Mouse (Mus musculus) left cerebral cortex, postnatal 10 days (tissue): ENCODE measurements around the gene Pla2g4c. TPM values are rescaled to one million over a fixed set of nuclear protein-coding genes. Genes with fewer than 3 reads are reported as not detected.
"Not testable (repeated sequence)": the region's sequence is repeated elsewhere in the genome, so short reads cannot be mapped to it uniquely, and the experiment has no call there.

Experiments used
- DNase-seq, 2 experiments: peaks; one replicate each; pipeline ENCODE4 v3.0.0; 2021 to 2022; ENCODE audit warnings: low spot score in 2 of 2, mixed read lengths in 1 of 2; ENCODE audit errors: extremely low spot score in 1 of 2
- intact Hi-C: fragments of 180-260 bp; cut with DNase I; formaldehyde crosslinking; loops from one replicate; pipeline ENCODE4 v1.15.1; 2025
- total RNA-seq, 2 experiments: library from RNA; stranded (reverse); gene quantifications; 2 replicates each; pipeline ENCODE4 v1.2.3; 2021

Pla2g4c gene
- total RNA-seq: under 1 TPM; 0.26 to 0.34 TPM

GRCm38 (mm10) chr7:13324316-13324715, at the start of gene Pla2g4c:
Gene Pla2g4c (plus strand): TSS chr7:13324655.
- DNase-seq: no peak
- intact Hi-C loops: no loop called here

- DNase-seq: no peak
- intact Hi-C loops: no loop called here
These were observed 47.4 kb upstream of the Pla2g4c start, which contains the start of gene Lig1 for GRCm38 (mm10) chr7:13277081-13277480. Gene Lig1 (plus strand): TSS chr7:13277283.

- no peak for DNase-seq
- intact Hi-C loops: no loop called here
These were observed 46.6 kb upstream of the Pla2g4c start for GRCm38 (mm10) chr7:13277833-13278232.

GRCm38 (mm10) chr7:13278308-13278891, 46.1 kb upstream of the Pla2g4c start, which contains the start of gene Zswim9:
Gene Zswim9 (minus strand): TSS chr7:13278721.
- DNase-seq: peak; percentile 91 to 95
- intact Hi-C loops: no loop called here

GRCm38 (mm10) chr7:13278957-13279356, 45.5 kb upstream of the Pla2g4c start:
- intact Hi-C loops, DNase-seq: not testable (repeated sequence)

GRCm38 (mm10) chr7:13288621-13289020, 35.8 kb upstream of the Pla2g4c start:
- intact Hi-C loops: loop anchor here (5.0 kb wide), 2 partner anchors 224 to 231 kb away; no protein-coding TSS in a partner anchor
- peak in 1 of 2 experiments; percentile 24 for DNase-seq

GRCm38 (mm10) chr7:13290041-13290675, 34.3 kb upstream of the Pla2g4c start:
- DNase-seq: no peak
- intact Hi-C loops: no loop called here

- DNase-seq: no peak
- intact Hi-C loops: no loop called here
These were observed 33.1 kb upstream of the Pla2g4c start for GRCm38 (mm10) chr7:13291370-13291769.

- DNase-seq: no peak
- intact Hi-C loops: no loop called here
These were observed 30.3 kb upstream of the Pla2g4c start for GRCm38 (mm10) chr7:13293878-13294855.

GRCm38 (mm10) chr7:13295256-13295655, 29.2 kb upstream of the Pla2g4c start:
- intact Hi-C loops: no loop called here

GRCm38 (mm10) chr7:13297636-13298035, 26.8 kb upstream of the Pla2g4c start:
- DNase-seq: no peak
- intact Hi-C loops: no loop called here

More at GRCm38 (mm10) chr7:13295256-13295655, 29.2 kb upstream of the Pla2g4c start:
- no peak for DNase-seq

- DNase-seq: no peak
- intact Hi-C loops: no loop called here
These were observed 25.6 kb upstream of the Pla2g4c start for GRCm38 (mm10) chr7:13298821-13299220.

- no peak for DNase-seq
- intact Hi-C loops: loop anchor here (5.0 kb wide), 1 partner anchor 211 kb away; no protein-coding TSS in a partner anchor
These were observed 22.8 kb upstream of the Pla2g4c start for GRCm38 (mm10) chr7:13301643-13302042.

GRCm38 (mm10) chr7:13302780-13303179, 21.7 kb upstream of the Pla2g4c start:
- DNase-seq: no peak
- intact Hi-C loops: loop anchor here (5.0 kb wide), 1 partner anchor 210 kb away; no protein-coding TSS in a partner anchor

GRCm38 (mm10) chr7:13303372-13303771, 21.1 kb upstream of the Pla2g4c start:
- intact Hi-C loops: loop anchor here (5.0 kb wide), 1 partner anchor 209 kb away; no protein-coding TSS in a partner anchor
- no peak for DNase-seq

GRCm38 (mm10) chr7:13309407-13309806, 15.0 kb upstream of the Pla2g4c start:
- intact Hi-C loops: no loop called here
- no peak for DNase-seq

- no peak for DNase-seq
- intact Hi-C loops: no loop called here
These were observed 13.8 kb upstream of the Pla2g4c start for GRCm38 (mm10) chr7:13310493-13311199.

GRCm38 (mm10) chr7:13311401-13311800, 13.1 kb upstream of the Pla2g4c start:
- no peak for DNase-seq
- intact Hi-C loops: no loop called here
